Mouse (Mus musculus) ES-CJ7 (cell line): ENCODE measurements around the gene Tekt2.
A peak's percentile ranks its signal among the peaks of the same experiment; 100 is the strongest.

ENCODE experiments used
- DNase-seq: peaks from one replicate; pipeline ENCODE4 v3.0.0; 2011; ENCODE audit warnings: low read depth, low spot score

The Tekt2 gene

DNA sequence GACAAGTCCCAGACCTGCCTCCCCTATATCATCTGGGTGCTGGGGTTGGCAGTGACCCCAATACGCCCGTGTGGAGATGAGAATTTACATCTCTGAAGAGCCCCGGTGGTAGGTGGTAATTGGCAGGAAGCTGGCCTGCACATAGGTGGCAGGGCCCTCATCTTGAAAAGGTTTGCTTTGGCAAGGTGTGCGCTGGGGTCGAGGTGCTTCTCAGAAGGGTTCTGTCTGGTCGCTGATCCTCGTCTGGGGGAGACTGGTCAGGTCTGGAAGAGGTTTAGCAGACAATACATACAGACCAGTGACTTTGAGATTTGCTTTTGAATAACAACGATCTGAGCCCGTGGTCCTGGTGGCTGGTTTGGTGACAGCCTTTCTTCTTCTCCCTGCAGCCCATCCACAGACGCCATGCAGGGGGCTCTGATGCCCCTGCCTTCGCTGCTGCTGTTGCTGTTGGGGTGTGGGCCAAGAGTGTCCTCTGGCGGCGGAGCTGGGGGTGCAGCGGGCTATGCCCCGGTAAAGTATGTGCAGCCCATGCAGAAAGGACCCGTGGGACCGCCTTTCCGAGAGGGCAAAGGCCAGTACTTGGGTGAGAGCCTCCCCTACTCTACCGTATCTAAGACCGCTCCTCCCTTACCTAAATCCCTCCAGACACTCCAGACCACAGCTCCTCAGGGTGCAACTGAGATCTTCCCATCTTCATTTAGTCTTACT, 16.1 kb downstream of the Tekt2 start:
- DNase-seq, result peak; percentile 53

DNA sequence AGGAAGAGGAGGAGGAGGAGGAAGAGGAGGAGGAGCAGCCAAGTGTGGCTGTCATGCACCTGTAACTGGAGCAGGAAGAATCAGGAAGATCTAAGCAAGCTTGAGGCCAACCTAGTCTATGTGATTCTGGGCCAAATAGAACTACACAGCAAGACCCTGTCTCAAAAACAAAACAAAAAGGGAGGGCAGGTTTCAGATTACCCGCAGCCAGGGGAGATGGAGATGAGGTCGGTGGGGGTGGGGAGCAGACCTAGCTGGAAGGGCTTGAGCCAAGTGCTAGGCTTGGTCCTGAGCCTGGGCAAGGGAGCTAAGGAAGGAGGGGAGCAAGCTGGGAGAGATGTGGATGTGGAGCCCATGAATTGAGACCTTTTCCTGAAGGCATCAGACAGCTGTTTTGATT, 18.7 kb downstream of the Tekt2 start:
- peak; percentile 58 for DNase-seq

DNA sequence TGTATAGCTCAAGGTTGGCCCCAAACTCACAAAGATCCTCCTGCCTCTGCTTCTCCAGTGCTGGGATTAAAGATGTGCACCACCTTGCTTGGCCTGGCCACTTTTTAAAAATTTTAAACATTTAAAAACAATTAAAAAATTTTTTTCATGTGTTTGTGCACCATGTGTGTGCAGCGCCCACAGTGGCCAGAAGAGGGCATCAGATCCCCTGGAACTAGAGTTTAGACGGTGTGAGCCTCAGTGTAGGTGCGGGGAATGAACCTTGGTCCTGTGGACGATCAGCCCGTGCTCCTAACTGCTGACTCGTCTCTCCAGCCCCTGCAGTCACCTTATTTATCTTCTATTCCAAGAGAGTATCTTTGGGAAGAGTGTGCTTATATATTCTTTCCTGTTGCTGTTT, 19.4 kb downstream of the Tekt2 start:
- DNase-seq, result no peak

DNA sequence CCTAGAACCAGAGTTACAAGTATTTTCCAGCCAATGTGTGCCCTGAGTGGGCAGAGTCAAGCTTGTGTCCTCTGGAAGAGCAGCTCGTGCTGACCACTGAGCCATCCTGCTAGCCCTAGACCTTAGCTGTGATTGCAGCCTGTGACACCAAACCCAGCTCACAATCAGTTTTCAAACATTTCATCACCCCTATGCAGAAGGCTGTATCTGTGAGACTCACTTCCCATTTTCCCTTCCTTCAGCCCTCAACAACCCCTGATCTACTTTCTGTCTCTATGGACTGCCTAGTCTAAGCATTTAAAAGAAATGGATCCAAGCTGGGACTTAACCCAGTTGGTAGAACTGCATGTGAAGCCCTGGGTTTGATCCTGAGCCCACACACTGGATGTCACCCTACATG, 20.1 kb downstream of the Tekt2 start:
- DNase-seq, result no peak

DNA sequence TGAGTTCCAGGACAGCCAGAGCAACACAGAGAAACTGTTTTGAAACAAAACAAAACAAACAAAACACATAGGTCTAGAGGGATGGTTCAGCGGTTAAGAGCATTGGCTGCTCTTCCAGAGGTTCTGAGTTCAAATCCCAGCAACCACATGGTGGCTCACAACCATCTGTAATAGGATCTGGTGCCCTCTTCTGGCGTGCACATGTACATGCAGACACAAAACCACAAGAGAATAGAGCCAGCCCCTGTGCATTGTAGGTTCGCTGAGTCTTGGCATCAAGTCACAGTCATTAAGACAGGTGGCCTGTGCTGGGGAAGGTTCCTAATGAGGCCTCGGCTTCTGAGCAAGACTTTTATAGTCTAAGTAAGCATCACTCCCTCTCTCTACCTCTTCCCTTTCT, 21.6 kb downstream of the Tekt2 start:
- DNase-seq, result no peak

DNA sequence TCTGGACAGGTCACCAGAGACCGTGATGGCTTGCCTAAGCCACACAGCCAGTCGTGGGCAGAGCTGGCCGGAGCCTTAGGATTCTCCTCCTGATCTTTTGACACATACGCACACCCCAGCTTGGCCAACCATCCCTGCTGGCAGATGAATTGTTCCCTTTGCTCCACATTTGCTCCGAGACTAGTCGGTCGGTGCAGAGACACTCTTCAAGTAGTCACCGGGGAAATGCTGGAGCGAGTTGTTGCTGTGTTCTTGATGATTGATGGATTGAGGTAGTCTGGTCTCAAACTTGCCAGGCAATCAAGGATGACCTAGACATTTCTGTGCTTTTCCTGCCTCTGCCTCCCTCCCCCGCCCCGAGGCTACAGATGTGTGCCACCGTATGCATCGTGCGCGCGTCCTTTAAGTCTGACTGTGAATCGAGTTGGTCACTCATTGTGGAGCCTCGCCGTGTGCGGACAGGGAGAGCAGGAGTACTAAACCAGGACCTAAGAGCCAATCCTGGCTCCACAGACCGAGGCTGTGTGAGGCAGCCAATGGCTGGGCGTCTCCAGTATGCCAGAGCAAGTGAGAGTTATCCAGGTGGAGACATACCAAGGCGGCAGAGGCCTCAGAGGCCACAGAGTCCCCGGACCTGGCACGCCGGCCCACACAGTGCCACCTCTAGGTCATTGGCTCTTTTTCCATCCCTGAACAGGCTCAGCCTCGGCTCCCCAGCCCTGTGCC, 23.7 kb downstream of the Tekt2 start:
- no peak for DNase-seq

DNA sequence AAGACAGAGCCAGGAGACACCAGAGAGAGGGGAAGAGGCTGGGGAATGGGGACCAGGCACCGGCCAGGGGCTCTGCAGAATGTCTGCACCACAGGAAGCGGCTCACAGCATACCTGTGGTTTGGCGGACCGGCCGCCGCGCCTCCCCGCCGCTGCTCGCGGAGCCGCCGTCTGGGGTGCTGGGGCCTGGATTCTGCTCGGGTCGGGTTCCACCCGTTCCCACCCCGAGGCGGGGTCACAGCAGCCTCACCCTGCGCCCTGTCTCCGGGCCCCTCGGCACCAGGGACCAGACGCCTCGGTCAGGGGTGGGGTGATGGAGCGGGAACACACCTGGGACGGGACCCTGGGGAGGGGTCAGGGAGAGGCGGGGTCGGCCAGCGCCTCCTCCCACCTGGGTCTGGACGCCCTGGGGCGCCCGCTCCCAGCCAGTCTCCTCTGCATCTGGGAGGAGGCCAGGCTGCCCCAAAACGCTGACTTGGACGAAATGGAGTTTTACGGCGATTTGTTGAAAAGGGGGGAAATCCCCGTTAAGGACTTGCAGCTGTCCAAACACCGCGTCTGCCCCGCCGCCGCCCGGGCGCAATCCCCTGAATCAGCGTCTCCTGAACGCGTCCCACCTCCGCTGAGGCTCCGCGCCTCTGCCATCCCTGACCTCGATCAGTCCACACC, 24.4 kb downstream of the Tekt2 start:
- no peak for DNase-seq

DNA sequence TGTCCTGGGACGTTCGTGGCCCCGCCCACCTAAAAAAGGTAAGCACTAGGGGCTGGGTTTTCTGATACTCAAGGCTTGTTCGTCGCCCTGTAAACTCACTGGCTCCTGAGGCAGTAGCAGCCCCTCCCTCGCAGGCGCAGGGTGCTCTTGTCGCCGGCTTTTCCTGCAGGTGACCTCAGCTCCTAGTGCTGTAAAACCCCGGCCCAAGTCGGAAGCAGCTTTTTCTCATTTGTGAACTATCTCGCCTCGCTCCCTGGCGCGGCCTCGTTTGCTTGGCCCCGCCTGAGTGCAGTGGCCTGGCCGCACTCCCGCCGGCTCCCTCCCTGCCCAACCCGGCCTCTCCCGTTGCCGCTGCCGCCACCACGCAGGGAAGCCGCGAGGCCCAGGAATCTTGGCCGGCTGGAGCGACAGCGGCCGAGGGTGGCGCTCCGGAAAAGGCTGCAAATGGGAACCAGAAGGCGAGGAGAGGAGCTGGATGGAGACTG, 28.8 kb downstream of the Tekt2 start:
- DNase-seq, result peak; percentile 67

DNA sequence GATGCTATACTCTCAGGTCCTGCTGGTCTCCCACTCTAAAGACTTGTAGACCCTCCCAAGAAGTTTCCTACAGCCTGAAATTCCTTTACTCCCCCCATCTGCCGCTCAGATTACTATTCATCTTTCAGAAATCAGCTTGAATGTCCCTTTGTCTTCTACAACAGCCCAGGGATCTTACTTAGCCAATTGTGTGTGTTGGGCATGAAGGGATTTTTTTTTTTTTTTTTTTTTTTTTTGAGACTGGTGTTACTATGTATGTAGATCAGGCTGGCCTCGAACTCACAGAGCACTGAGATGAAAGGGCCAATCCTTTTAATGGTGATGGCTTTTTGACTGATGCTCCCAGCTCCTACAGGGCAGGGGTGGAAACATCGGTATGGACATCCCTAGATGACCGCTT, 29.6 kb downstream of the Tekt2 start:
- DNase-seq, result no peak

DNA sequence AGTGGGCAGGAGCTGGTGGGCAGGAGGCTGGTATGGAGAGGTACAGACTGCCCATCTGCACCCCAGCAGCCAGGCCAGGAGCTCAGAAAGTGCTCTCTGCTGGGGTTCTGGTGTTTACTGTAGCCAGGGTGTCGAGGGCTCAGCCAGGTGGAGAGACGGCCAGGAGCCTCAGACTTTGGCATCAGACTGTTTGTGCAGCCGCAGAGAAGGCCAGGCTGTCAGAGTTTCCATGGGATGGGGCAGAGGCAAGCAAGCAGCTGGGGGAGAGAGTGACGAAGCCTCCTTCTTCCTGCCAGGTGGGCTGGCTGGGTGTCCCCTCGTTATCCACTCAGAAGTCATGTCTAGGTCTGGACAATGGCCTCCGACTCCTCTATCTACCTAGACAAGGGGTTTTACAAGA, 30.3 kb downstream of the Tekt2 start:
- DNase-seq, result no peak

DNA sequence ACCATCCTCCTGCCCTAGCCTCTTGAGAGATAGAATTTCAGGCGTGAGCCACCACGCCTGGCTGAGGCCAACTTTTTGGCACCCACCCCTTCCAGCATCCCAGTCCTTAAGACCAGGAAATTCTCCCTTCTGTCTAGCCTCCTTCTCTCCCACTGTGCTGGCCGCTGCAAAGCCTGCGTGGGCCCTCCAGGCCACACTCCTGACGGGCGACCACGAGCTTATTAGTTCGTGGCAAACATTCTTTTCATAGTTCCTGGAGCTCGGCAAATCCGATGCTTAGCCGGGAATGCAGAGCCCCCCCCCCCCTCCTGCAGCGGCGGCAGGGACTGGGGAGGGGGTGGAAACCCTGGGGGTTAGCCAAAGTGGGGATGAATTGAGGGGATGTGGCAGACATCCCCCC, 34.3 kb downstream of the Tekt2 start:
- DNase-seq, result no peak

DNA sequence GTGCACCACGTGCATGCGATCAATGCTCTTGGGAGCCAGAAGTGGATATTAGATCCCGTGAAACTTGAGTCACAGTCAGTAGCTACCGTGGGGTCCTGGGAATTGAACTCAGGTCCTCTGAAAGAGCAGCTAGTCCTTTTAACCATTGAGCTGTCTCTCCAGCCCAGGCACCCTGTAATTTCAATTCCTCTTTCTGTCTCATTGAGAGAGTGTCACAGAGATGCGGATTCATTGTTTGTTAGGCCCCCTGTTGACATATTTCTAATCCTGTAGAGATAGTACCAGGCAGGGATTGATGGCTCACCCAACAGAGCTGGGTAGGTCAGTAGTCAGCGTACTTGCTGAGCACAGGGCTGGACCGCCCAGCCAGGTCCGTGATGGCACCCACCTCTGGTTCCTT, 35.2 kb downstream of the Tekt2 start:
- no peak for DNase-seq

DNA sequence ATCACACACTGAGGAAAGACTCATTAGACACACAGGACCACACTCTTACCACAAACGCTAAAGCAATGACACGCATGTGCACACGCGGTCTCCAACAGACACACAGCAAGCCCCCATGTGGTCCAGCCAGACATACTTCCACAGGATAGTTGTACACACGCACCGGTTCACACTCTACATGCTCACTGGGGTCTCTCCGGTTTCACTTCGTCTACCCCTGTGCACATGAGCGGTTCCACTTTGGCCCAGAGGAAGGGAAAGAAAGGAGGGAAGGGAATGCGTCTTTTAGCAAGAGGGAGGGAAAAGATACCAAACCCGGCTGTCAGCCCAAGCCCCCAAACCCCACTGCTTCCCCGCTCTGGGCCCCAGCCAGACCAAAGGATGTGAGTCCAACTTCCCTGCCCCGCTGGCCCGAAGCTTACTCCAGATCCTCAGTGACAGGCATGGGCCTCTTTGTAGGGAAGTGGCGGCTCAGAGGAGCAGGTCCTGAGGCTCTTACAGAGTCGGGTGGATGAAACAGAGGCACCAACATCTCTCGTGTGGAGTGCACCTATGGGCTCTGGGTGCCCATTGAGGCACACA, 37.3 kb downstream of the Tekt2 start:
- DNase-seq, result no peak

DNA sequence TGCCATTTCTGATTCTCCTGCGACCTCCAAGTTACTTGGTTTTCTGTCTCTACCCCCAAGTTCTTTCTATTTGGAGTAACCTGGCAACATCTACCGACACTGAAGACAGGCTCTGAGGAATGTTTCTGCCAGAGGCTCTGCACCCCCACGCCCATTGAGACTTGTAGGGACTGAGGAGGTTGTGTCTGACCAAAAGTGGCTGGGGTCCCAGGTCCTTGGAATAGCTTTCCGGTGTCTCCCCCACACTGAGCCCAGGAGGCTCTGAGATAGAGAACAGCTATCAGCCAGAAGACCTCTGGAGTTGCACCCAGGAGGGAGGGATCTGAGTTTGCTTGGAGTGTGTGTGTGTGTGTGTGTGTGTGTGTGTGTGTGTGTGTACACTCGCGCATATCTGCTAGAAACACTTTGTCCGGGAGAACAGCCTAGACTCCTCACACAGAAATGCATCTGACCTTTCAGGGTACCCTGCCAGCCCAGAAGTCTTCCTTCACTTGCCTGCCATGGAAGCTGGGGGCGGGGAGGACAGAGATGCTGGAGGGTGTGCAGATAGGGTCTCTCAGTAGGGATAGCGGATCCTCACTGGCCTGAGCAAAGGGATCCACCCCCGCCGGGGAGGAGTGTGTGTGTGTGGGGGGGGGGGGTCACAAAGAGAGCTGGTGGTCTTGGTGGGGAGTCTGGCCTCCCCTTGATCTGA, 38.0 kb downstream of the Tekt2 start:
- no peak for DNase-seq

DNA sequence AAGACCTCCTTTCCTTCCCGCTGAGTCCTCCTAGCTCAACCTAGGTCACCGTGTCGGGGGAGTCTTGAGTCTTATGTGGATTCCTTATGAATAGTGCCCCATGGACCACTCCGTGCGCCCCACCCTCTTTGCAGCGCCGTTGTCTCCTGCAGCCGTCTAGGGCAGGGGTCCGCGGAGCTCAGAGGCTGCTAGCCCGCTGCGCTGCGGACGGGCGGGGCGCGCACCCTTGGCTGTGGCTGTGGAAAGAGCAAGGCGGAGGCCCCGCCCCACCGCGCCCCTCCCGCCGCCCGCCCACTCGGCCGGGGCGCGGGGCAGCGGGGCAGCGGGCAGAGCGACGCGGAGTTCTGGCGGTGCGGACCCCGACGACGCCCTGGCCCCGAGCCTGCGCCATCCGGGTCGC, 39.0 kb downstream of the Tekt2 start, which contains the start of gene Col8a2:
Gene Col8a2, plus strand, starts transcription at position 302 of the 400 bp plus-strand sequence.
- no peak for DNase-seq

DNA sequence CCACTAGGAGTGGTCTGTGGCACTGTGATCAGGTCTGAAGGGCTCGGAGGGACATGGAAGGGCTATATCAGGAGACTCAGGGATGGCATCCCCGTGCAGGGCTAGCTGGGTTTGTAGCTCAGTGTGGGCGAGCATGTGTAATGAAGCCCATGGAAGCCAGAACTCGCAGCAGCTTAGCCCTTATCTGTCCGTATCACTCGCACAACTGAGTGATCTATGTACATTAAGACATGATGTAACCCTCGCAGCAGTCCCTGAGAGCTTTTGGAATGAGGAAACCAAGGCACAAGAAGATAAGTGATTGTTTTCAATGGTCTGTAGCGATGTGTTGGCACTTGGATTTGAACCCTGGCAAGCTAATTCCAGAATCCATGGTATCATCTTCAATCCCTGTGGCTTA, 41.9 kb downstream of the Tekt2 start:
- no peak for DNase-seq

DNA sequence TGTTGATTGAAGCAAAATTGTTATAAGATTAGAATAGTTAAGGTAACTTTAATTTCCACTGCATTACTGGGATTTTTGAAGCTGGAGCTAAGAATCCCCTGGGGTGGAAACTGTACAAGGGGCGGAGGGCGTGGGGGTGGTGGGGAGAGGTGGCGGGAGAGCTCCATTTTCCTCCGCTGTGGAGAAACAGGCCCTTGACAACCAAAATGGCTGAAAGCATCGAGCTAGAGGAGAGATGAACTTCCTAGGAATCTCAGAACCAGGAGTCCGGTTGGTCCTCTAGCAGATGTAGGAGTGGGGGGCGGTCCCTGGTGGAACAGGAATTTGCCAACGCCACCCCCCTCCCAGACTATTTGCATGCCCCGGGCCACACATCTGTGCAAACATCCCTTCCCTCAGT, 43.8 kb downstream of the Tekt2 start:
- no peak for DNase-seq

DNA sequence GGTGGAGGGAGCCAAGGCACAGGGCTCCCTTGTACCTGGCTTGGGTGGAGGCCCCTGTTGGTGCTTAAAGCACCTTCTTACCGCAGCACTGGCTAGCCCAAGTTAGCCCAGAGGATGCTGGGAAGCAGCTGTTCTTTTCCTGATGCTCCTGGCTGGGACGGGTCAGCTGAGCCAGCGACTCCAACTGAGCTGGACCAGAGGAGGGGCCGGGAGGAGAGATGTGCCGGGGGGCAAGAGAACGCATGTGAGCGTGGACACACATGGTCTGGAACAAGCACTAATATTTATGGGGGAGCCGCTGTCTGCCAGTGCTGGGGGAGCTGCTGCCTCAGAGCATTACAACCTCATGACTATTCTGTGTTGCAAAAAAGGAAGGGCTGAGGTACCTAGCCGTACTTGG, 46.5 kb downstream of the Tekt2 start:
- no peak for DNase-seq

DNA sequence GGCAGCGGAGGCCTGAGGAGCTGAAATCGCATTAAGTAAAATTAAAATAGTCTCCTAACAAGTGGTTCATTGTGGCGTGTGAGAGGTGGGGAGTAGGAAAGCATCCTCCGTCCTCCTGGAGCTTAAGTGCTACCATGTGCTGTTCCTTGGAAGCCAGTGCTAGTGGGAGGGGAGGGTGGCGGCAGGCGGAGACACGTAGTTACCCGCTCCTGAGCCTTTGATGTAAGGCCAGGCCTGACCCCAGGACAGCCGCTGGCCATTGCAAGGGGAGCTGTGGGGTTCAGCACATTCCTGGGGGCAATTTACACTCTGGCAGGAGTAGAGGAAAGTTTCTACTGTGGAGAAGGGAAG, 46.9 kb downstream of the Tekt2 start:
- no peak for DNase-seq

DNA sequence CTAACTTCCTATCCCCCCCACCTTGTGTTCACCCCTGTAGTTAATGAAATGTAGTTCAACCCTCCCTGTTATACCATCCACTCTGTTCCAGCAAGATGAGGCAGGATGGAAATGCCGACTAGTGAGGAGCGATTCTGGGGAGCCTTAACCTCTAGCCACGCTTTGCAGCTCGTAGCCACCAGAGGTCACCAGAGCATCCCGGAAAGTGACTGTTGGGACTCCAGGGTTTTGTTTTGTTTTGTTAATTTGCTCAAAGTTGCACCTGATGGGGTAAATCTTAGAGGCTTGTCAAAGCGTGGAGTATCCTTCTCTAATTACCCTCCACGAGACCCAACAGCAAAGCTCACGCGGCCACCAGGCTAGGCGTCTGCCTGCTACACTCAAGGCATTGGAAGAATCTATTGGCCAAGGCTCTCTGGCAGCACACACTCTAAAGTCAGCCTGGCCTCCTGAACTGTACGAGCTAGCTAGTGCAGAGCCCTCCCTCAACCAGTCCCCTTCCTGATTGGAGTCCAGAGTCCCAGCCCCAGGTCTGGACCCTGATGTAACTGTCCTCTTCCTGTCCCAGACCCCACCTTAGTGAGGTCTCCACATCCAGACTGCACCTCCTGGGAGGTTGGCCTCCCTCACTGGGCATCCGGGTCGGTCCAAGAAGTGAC, 47.5 kb downstream of the Tekt2 start:
- DNase-seq, result peak; percentile 84

DNA sequence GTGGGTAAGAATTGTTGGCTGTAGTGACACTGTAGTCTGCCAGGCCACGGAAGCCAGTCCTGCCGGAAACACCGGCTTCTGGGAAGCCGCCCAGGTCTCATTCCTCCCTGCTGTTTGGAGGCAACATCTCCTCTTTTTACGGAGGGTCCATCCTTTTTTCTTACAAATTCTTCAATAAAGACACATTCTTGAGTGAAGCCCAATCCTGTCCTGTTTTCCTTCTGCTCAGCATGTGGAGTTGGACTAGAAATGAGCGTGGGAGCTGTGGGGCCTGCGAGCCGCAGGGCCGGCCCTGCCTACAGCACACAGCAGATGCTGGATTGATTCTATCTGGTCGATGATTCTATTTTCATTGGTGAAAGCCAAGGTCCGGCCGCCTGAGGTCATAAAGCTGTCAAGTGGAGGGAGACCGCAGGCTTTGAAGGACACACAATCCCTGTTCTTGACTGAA, 49.8 kb downstream of the Tekt2 start:
- no peak for DNase-seq
